Mouse (Mus musculus): Measurements from ENCODE around the gene Rbbp5.

GRCm38 (mm10) chr1:132436960-132437359 is 40.2 kb upstream of the Rbbp5 start:
- TF ChIP-seq CTCF (IDR thresholded peaks at IDR 0.05; ENCODE audit: extremely low read depth, insufficient read length, insufficient replicate concordance, low read depth, low read length) (no peak), POLR2A (IDR thresholded peaks at IDR 0.05; ENCODE audit: low read depth, low read length) (no peak)

Measured in small intestine, adult 2 months (tissue).